17 mouse cellular contexts compared by ENCODE assay signal in genomic region chr19:10003696-10004095, GRCm38 (mm10).
"Had no signal": no experiment of that assay in that cellular context is flagged by ENCODE, and none has a peak within 500 bp of the region (broad histone marks: within the 10 kb centered on the region; RNA-seq: fewer than 3 reads in every experiment).

No protein-coding gene starts in this region.

- H3K27ac ChIP-seq: neural tube, embryonic 12.5 days; neural tube, embryonic 13.5 days; neural tube, embryonic 15.5 days; stomach, embryonic 15.5 days; stomach, postnatal 0 days had no signal

- DNase-seq: retina, postnatal 1 day; right cerebral cortex, adult 18-20 months; right cerebral cortex, postnatal 14 days; right cerebral cortex, postnatal 25 days; right cerebral cortex, postnatal 4 days; spleen, adult 18-20 months; thymus, adult 18-20 months; thymus, adult 2 months; thymus, postnatal 14 days; thymus, postnatal 25 days; thymus, postnatal 36 days; thymus, postnatal 4 days had no signal

- H3K9me3 ChIP-seq: neural tube, embryonic 12.5 days; neural tube, embryonic 13.5 days; neural tube, embryonic 15.5 days; stomach, embryonic 15.5 days had no signal

- H3K36me3 ChIP-seq: neural tube, embryonic 12.5 days; neural tube, embryonic 13.5 days; neural tube, embryonic 15.5 days; stomach, embryonic 15.5 days had no signal

- H3K9ac ChIP-seq: neural tube, embryonic 12.5 days; neural tube, embryonic 13.5 days; neural tube, embryonic 15.5 days; stomach, embryonic 15.5 days had no signal

- H3K4me2 ChIP-seq: neural tube, embryonic 12.5 days; neural tube, embryonic 13.5 days; neural tube, embryonic 15.5 days; stomach, embryonic 15.5 days had no signal

- H3K4me1 ChIP-seq: neural tube, embryonic 12.5 days; neural tube, embryonic 13.5 days; neural tube, embryonic 15.5 days; stomach, embryonic 15.5 days had no signal

- H3K27me3 ChIP-seq: neural tube, embryonic 12.5 days; neural tube, embryonic 13.5 days; neural tube, embryonic 15.5 days; stomach, embryonic 15.5 days had no signal

- H3K4me3 ChIP-seq: neural tube, embryonic 12.5 days; neural tube, embryonic 13.5 days; neural tube, embryonic 15.5 days; stomach, embryonic 15.5 days had no signal
